Mouse (Mus musculus) erythroblast, embryonic 14.5 days (primary cell): ENCODE data around the gene Rbm38.

ENCODE experiments used
- GATA1 ChIP-seq: IDR thresholded peaks from 2 replicates; pipeline ENCODE4 v1.6.1; 2012; ENCODE audit warnings: low read length, inconsistent platforms, mixed read lengths
- TAL1 ChIP-seq: IDR thresholded peaks from 3 replicates; pipeline ENCODE4 v1.6.1; 2012; ENCODE audit warnings: low read length, inconsistent platforms, mixed read lengths

- no peak for TF ChIP-seq GATA1
- no peak for TF ChIP-seq TAL1
These were observed 56.6 kb downstream of the Rbm38 start for GRCm38 (mm10) chr2:173076921-173077320.
